Mouse (Mus musculus) left cerebral cortex, adult 9 months (tissue): ENCODE data around the gene Gm28539.
"Not testable (repeated sequence)": the region's sequence is repeated elsewhere in the genome, so short reads cannot be mapped to it uniquely, and the experiment has no call there.

Experiments
- DNase-seq, 2 experiments: peaks; one replicate each; pipeline ENCODE4 v3.0.0; 2022; ENCODE audit warnings: low spot score in 2 of 2

The Gm28539 gene

GRCm38 (mm10) chr16:18849521-18850190, 13.3 kb downstream of the Gm28539 start:
- not testable (repeated sequence) for DNase-seq

- peak; percentile 50 to 66 for DNase-seq
These were observed 22.2 kb downstream of the Gm28539 start for GRCm38 (mm10) chr16:18858551-18858950.

GRCm38 (mm10) chr16:18860186-18860585, 23.8 kb downstream of the Gm28539 start:
- no peak for DNase-seq

GRCm38 (mm10) chr16:18870495-18870894, 34.1 kb downstream of the Gm28539 start:
- DNase-seq: not testable (repeated sequence)

- DNase-seq: no peak
These were observed 39.7 kb downstream of the Gm28539 start for GRCm38 (mm10) chr16:18876091-18876441.

- peak; percentile 88 to 93 for DNase-seq
These were observed 40.3 kb downstream of the Gm28539 start, which contains the start of the genes Mrpl40 and Hira for GRCm38 (mm10) chr16:18876442-18877308. TSS of gene Mrpl40 (minus strand) at chr16:18876862. TSS of gene Hira (plus strand) at chr16:18877037.

- peak; percentile 32 to 51 for DNase-seq
These were observed 41.2 kb downstream of the Gm28539 start for GRCm38 (mm10) chr16:18877386-18878090.

- DNase-seq: no peak
These were observed 41.8 kb downstream of the Gm28539 start for GRCm38 (mm10) chr16:18878091-18878720.

- no peak for DNase-seq
These were observed 47.7 kb downstream of the Gm28539 start for GRCm38 (mm10) chr16:18884044-18884443.

GRCm38 (mm10) chr16:18893840-18894372, 57.5 kb downstream of the Gm28539 start:
- no peak for DNase-seq

GRCm38 (mm10) chr16:18895249-18895648, 58.9 kb downstream of the Gm28539 start:
- DNase-seq: no peak

GRCm38 (mm10) chr16:18896429-18896828, 60.0 kb downstream of the Gm28539 start:
- DNase-seq: no peak

- no peak for DNase-seq
These were observed 69.3 kb downstream of the Gm28539 start for GRCm38 (mm10) chr16:18905648-18906047.

GRCm38 (mm10) chr16:18916064-18916463, 79.7 kb downstream of the Gm28539 start:
- DNase-seq: no peak

GRCm38 (mm10) chr16:18921771-18922170, 85.4 kb downstream of the Gm28539 start:
- DNase-seq: no peak

- no peak for DNase-seq
These were observed 91.6 kb downstream of the Gm28539 start for GRCm38 (mm10) chr16:18927963-18928362.

GRCm38 (mm10) chr16:18938321-18939082, 102.1 kb downstream of the Gm28539 start:
- no peak for DNase-seq

- DNase-seq: no peak
These were observed 107.5 kb downstream of the Gm28539 start for GRCm38 (mm10) chr16:18943906-18944305.

- DNase-seq: no peak
These were observed 112.6 kb downstream of the Gm28539 start for GRCm38 (mm10) chr16:18948941-18949340.

GRCm38 (mm10) chr16:18950351-18950750, 114.0 kb downstream of the Gm28539 start:
- no peak for DNase-seq

GRCm38 (mm10) chr16:18952813-18953212, 116.4 kb downstream of the Gm28539 start:
- no peak for DNase-seq
